Mouse (Mus musculus) erythroblast, embryonic 14.5 days (primary cell): ENCODE results near the gene Hrh3. TPM values are rescaled to one million over a fixed set of nuclear protein-coding genes. Genes with fewer than 3 reads are reported as not detected.

Source experiments
- H3K27me3 ChIP-seq: 2 replicates; pipeline ENCODE4 v1.6.1; 2012; ENCODE audit warnings: inconsistent platforms; ENCODE audit not compliant: control insufficient read depth
- H3K36me3 ChIP-seq: 2 replicates; pipeline ENCODE4 v1.6.1; 2012; ENCODE audit warnings: mild to moderate bottlenecking, inconsistent platforms; ENCODE audit not compliant: control insufficient read depth
- H3K4me1 ChIP-seq: 2 replicates; pipeline ENCODE4 v1.6.1; 2012; ENCODE audit warnings: inconsistent platforms; ENCODE audit not compliant: control insufficient read depth
- H3K4me3 ChIP-seq: replicated peaks from 2 replicates; pipeline ENCODE3; 2012; ENCODE audit warnings: moderate library complexity, mild to moderate bottlenecking, inconsistent platforms
- H3K9me3 ChIP-seq: 2 replicates; pipeline ENCODE4 v1.6.1; 2012; ENCODE audit warnings: low read length, inconsistent platforms, mixed read lengths; ENCODE audit not compliant: control insufficient read depth
- GATA1 ChIP-seq: IDR thresholded peaks from 2 replicates; pipeline ENCODE4 v1.6.1; 2012; ENCODE audit warnings: low read length, inconsistent platforms, mixed read lengths
- TAL1 ChIP-seq: IDR thresholded peaks from 3 replicates; pipeline ENCODE4 v1.6.1; 2012; ENCODE audit warnings: low read length, inconsistent platforms, mixed read lengths
- polyA plus RNA-seq: library from polyadenylated mRNA; stranded (reverse); fragments of >175 nt; gene quantifications from 2 replicates; pipeline ENCODE4 v1.2.3, GENCODE M21; 2012

Hrh3 gene
- polyA plus RNA-seq, 1 experiment, result not detected

DNA sequence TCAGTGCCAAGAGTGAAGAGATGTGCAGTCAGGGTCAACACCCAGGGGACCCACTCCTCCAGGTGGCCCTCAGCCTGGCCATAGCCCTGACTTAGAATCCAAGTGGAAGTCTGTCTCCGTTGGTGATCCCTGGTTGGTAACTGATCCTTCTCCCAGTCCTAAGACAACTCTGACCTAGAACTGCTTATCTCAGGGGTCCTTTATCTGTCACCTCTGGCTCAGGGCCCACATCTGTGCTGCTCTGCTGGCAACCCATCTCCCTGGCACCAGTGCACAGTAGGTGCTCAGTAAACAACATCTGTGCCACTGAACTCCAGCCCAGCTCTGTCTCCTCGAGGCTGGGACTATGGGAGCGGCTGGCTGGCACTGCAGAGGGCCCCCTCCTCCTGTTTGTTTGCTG, 6.7 kb downstream of the Hrh3 start:
- Histone ChIP-seq H3K9me3 (no peaks in the 10 kb centered on the region; the same call in 1 of the 2 replicates), H3K27me3 (peaks cover 63% of the 10 kb centered on the region), H3K4me1 (peaks cover 16% of the 10 kb centered on the region), H3K4me3 (no peak overlapping the region), H3K36me3 (no peaks in the 10 kb centered on the region)
- no peak for TF ChIP-seq TAL1
- no peak for TF ChIP-seq GATA1

DNA sequence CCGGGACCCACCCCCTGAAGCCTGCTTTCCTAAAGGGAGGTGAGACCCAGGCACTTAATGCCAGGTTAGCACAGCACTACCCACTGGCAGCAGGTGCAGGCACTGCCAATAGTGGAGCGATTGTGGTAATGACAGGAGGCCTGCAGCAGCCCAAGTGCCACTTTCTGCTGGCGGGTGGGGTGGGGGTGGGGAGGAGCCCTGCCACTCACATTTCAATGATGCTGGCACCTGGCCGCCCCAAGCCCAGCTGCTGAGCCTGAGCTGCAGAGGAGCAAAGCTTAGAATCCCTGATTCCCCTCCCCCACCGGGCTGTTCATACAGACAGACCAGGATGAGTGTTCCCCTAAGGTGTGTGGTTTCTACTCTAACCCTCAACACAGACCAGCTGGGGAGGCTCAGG, 8.6 kb downstream of the Hrh3 start:
- TF ChIP-seq TAL1 (no peak), GATA1 (no peak)
- Histone ChIP-seq H3K9me3 (no peaks in the 10 kb centered on the region), H3K4me1 (peaks cover 16% of the 10 kb centered on the region), H3K36me3 (no peaks in the 10 kb centered on the region), H3K4me3 (no peak overlapping the region), H3K27me3 (peaks cover 44% of the 10 kb centered on the region)

- Histone ChIP-seq H3K9me3 (peaks cover 2% of the 10 kb centered on the region; the same call in 1 of the 2 replicates), H3K4me3 (no peak overlapping the region), H3K4me1 (no peaks in the 10 kb centered on the region), H3K27me3 (no peaks in the 10 kb centered on the region; the same call in 1 of the 2 replicates), H3K36me3 (peaks cover 8% of the 10 kb centered on the region)
- TF ChIP-seq GATA1 (no peak), TAL1 (no peak)
Observed at GRCm38 (mm10) chr2:180090285-180090684, 14.0 kb downstream of the Hrh3 start.

DNA sequence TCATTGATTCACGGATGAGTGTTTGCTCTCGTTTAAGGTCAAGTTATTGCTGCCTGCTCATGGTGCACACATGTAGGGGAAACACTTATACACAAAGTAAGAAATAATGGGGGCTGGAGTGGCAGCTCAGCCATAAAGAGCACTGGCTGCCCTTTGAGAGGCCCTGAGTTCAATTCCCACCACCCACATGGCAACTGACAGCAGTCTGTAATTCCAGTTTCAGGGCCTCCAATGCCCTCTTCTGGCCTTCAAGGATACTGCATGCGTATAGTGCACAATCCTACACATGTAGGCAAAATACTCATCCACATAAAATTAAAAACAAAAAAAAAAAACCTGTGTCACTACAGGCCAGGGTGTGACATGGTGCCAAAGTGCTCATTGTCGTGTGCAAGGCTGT, 16.8 kb downstream of the Hrh3 start:
- peaks cover 25% of the 10 kb centered on the region for H3K36me3 ChIP-seq
- no peak for TF ChIP-seq GATA1
- TF ChIP-seq TAL1, result no peak

GRCm38 (mm10) chr2:180086637-180087027, 17.7 kb downstream of the Hrh3 start:
- no peaks in the 10 kb centered on the region for H3K4me1 ChIP-seq
- no peak overlapping the region for H3K4me3 ChIP-seq
- H3K36me3 ChIP-seq, result peaks cover 32% of the 10 kb centered on the region
- H3K27me3 ChIP-seq, result no peaks in the 10 kb centered on the region
- TF ChIP-seq TAL1 (no peak), GATA1 (no peak)
- peaks cover 2% of the 10 kb centered on the region; the same call in 1 of the 2 replicates for H3K9me3 ChIP-seq

More for the DNA sequence above, 16.8 kb downstream of the Hrh3 start:
- Histone ChIP-seq H3K4me1 (no peaks in the 10 kb centered on the region), H3K4me3 (no peak overlapping the region), H3K27me3 (no peaks in the 10 kb centered on the region), H3K9me3 (peaks cover 2% of the 10 kb centered on the region; the same call in 1 of the 2 replicates)

- Histone ChIP-seq H3K4me1 (no peaks in the 10 kb centered on the region), H3K36me3 (peaks cover 33% of the 10 kb centered on the region), H3K27me3 (no peaks in the 10 kb centered on the region), H3K9me3 (peaks cover 2% of the 10 kb centered on the region; the same call in 1 of the 2 replicates), H3K4me3 (no peak overlapping the region)
- TF ChIP-seq TAL1 (no peak), GATA1 (no peak)
Observed at GRCm38 (mm10) chr2:180085926-180086636, 18.2 kb downstream of the Hrh3 start.

GRCm38 (mm10) chr2:180084565-180084964, 19.7 kb downstream of the Hrh3 start:
- no peaks in the 10 kb centered on the region for H3K27me3 ChIP-seq
- no peak overlapping the region for H3K4me3 ChIP-seq
- H3K4me1 ChIP-seq, result no peaks in the 10 kb centered on the region
- H3K36me3 ChIP-seq, result peaks cover 33% of the 10 kb centered on the region
- TF ChIP-seq GATA1, result no peak
- peaks cover 2% of the 10 kb centered on the region; the same call in 1 of the 2 replicates for H3K9me3 ChIP-seq

DNA sequence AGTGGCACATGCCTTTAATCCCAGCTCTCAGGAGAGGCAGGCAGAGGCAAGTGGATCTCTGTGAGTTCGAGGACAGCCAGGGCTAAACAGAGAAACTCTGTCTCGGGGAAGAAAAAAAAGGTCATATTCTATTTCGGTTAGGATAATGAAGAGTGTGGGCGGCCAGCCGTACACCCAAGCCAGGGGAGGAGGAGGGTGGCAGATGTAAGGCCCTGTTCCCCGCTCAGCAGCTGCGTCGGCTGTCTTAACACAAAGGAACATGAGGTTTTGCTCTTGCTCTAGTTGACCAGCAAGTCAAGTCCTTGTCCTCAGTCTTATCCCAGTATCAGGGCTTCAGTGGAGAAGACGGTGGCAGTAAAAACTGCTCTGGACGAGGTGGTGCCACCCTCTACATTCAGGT, 21.2 kb downstream of the Hrh3 start:
- TF ChIP-seq GATA1 (no peak), TAL1 (no peak)
- H3K36me3 ChIP-seq, result peaks cover 40% of the 10 kb centered on the region
- H3K4me1 ChIP-seq, result no peaks in the 10 kb centered on the region
- H3K4me3 ChIP-seq, result no peak overlapping the region
- peaks cover 2% of the 10 kb centered on the region; the same call in 1 of the 2 replicates for H3K9me3 ChIP-seq
- no peaks in the 10 kb centered on the region for H3K27me3 ChIP-seq

GRCm38 (mm10) chr2:180080680-180081079, 23.6 kb downstream of the Hrh3 start:
- Histone ChIP-seq H3K27me3 (no peaks in the 10 kb centered on the region), H3K4me3 (no peak overlapping the region), H3K9me3 (no peaks in the 10 kb centered on the region), H3K4me1 (no peaks in the 10 kb centered on the region), H3K36me3 (peaks cover 46% of the 10 kb centered on the region)
- TF ChIP-seq GATA1 (no peak), TAL1 (no peak)

DNA sequence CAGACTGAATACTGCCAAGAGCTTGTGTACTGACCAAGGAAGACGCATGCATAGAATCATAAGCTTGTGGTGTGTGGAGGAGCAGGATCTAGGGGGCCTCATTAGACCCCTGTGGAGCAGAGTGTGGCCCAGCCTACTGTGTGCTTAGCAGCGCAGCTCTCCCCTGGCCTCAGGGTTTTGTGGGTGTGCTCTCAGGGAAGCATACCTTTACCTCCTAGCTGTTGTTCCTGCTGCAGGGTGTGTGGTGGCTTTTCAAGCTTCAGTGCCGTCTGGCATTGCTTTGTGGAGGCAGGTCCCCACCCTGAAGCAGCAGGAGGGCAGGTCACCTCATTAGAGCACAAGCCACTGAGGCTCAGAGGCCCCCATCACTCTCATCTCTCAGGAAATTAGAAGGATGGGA, 26.7 kb downstream of the Hrh3 start:
- H3K27me3 ChIP-seq, result no peaks in the 10 kb centered on the region
- no peak overlapping the region for H3K4me3 ChIP-seq
- H3K4me1 ChIP-seq, result peaks cover 2% of the 10 kb centered on the region
- no peaks in the 10 kb centered on the region for H3K9me3 ChIP-seq
- TF ChIP-seq TAL1 (no peak), GATA1 (no peak)
- H3K36me3 ChIP-seq, result peaks cover 31% of the 10 kb centered on the region
